Mouse (Mus musculus) brain, embryonic 14.5 days (tissue): ENCODE results near the gene Oscp1.

Source experiments
- CTCF ChIP-seq: fragments of 200-500 bp; IDR thresholded peaks from 2 replicates; pipeline ENCODE4 v1.5.1; 2012; ENCODE audit warnings: inconsistent platforms, mild to moderate bottlenecking, moderate library complexity, borderline replicate concordance; ENCODE audit not compliant: insufficient read depth, insufficient read length; ENCODE audit errors: extremely low read depth
- POLR2A ChIP-seq: fragments of 200-500 bp; IDR thresholded peaks from 2 replicates; pipeline ENCODE4 v1.6.1; 2012; ENCODE audit warnings: mild to moderate bottlenecking, inconsistent platforms, borderline replicate concordance; ENCODE audit not compliant: poor library complexity, insufficient read depth, insufficient read length, severe bottlenecking; ENCODE audit errors: extremely low read depth

- TF ChIP-seq CTCF (no peak), POLR2A (no peak)
Measured at GRCm38 (mm10) chr4:126118651-126119050, 60.3 kb downstream of the Oscp1 start.
